Mouse (Mus musculus) Muller cell, postnatal 12 days (primary cell): Measurements from ENCODE around the gene Junb.

Source experiments
- DNase-seq: peaks from one replicate; pipeline ENCODE4 v3.0.0-alpha.2; 2015; ENCODE audit errors: inconsistent ontology term

Junb gene

GRCm38 (mm10) chr8:84944478-84945160, 33.9 kb downstream of the Junb start:
- peak; percentile 25 for DNase-seq

GRCm38 (mm10) chr8:84943699-84944098, 34.8 kb downstream of the Junb start:
- DNase-seq, result no peak

- DNase-seq, result no peak
Observed at GRCm38 (mm10) chr8:84937620-84938485, 40.7 kb downstream of the Junb start.

- peak; percentile 62 for DNase-seq
Observed at GRCm38 (mm10) chr8:84936962-84937546, 41.5 kb downstream of the Junb start, which contains the start of gene Mast1. TSS of gene Mast1 (minus strand) at chr8:84937359.

- DNase-seq, result no peak
Observed at GRCm38 (mm10) chr8:84936041-84936961, 42.2 kb downstream of the Junb start.

DNA sequence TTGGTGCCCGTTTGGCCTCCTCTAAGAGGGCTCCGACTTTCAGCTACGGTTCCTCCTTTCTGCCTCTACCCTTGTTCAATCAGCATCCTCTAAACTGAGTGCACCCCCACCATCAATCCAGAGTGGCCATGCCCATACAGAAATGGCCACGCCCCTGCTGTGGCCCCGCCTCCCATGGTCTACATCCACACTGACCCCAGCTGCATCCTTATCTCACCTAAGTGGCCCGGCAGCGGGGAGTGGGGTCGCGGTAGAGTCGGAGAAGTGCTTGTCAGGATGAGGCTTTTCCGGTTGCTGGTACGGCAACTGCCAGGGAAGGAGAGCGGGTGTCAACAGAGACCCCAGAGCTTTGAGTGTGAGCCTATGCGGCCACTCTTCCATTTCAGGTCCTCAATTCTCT, 43.0 kb downstream of the Junb start:
- DNase-seq, result no peak

DNA sequence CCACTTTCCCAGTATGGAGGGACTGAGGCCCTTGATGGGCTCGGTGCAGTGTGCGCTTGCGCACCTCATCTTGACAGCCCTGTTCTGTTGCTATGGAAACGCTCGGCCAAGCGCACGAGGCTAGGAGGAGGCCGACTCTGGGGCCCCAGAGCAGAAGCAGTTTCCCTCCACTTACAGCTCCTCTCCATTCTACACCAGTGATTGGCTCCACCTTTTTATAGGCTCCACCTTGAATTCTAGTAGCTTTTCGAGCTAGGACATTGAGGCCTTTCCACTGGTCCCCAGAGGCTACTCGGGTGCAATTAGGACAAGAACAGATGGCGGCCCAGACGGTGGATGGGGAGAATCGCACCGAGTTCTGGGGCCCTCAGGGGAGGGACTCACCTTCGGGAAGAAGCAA, 43.7 kb downstream of the Junb start:
- DNase-seq, result no peak

DNA sequence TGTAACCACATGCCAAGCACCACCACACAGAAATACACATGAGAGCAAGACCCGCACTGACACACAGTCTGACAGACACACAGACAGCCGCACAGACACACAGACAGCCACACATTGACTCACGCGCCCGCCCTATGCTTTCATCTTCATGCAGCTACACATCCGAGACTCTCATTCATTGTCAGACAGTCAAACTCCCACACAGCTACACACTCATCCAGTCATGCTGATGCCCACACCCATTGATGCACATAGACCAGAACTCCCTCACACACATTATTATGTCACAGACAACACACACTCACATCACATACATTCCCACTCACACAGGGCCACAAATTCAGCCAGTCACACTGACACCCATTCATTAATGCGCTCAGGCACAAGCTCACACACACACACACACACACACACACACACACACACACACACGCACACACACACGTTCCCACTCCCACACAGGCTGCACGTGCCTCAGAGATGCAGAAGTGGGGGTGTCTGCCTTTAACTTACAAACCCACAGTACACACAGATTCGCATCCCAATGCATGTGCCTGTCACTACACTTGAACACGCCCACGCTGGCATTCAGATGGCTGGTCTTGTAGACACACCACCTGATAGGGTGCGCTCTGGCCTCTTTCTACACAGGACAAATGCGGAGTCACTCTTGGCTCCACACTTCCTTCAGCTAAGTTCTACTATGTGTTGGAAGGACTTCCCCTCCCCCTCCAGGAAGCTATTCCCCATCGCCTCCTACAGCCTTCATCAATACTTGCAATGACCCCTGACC, 44.6 kb downstream of the Junb start:
- no peak for DNase-seq

GRCm38 (mm10) chr8:84930582-84930981, 47.9 kb downstream of the Junb start:
- no peak for DNase-seq

DNA sequence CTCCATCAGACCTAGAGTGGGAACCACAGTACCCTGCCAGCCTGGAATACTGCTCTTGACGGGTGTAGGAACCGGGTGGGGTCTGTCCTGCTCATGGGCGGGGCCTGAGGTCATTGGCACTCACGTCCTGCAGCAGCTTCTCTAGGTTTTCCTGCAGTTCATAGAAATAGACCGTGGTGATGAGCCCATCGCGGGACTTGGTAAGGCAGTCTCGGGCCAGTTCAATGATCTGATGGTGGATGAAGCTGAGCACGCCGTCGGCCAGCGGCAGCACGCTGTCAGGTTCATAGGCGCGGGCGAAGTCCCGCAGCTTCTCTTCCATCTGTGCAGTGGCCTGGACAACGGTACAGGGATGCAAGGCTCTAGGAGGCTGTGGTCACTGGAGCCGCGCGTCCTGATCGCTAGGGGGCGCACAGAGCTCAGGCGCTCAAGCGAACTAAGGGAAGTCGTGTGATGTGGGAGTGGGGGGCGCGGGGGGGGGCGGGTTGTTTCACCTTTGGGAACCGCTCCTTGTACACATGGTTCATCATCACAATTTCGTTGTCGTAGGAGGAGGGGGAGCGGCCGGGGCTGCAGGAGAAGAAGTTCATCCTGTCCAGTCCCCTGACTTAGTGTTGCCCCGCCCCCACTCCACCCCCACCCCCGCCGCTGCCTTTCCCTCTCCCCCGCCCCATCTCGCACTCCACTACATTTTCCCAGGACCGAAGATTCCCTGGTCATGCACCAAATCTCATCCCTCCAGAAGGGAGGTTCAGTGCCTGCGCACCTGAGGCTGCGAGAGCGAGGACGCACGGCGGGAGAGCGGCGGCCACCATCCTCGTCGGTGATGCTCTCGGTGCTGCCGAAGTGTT, 49.8 kb downstream of the Junb start:
- DNase-seq, result peak; percentile 68

- no peak for DNase-seq
Observed at GRCm38 (mm10) chr8:84927513-84927912, 51.0 kb downstream of the Junb start.

- no peak for DNase-seq
Observed at GRCm38 (mm10) chr8:84925557-84925956, 53.0 kb downstream of the Junb start.
